Mouse (Mus musculus) neural tube, embryonic 14.5 days (tissue): ENCODE results near the gene Cldn13. TPM values are rescaled to one million over a fixed set of nuclear protein-coding genes. Genes with fewer than 3 reads are reported as not detected.
"Not testable (repeated sequence)": the region's sequence is repeated elsewhere in the genome, so short reads cannot be mapped to it uniquely, and the experiment has no call there.

Experiments used
- ATAC-seq: fragments of 200-750 bp; cut with Nextera tagmentation; 2 replicates; pipeline ENCODE4 v1.8.0; 2017; ENCODE audit warnings: low read depth, mild to moderate bottlenecking, moderate TSS enrichment, moderate library complexity
- H3K27ac ChIP-seq: fragments of 300-500 bp; sonication (generic); 2 replicates; pipeline ENCODE4 v1.5.1; 2014; ENCODE audit warnings: low read depth, mild to moderate bottlenecking, control low read depth, low read length, moderate library complexity, mixed read lengths
- H3K27me3 ChIP-seq: fragments of 300-500 bp; sonication (generic); 2 replicates; pipeline ENCODE4 v1.6.1; 2014; ENCODE audit warnings: low read length; ENCODE audit not compliant: control insufficient read depth, insufficient read depth
- H3K36me3 ChIP-seq: fragments of 300-500 bp; sonication (generic); 2 replicates; pipeline ENCODE4 v1.6.1; 2014; ENCODE audit warnings: low read length, mixed read lengths; ENCODE audit not compliant: control insufficient read depth, insufficient read depth
- H3K4me1 ChIP-seq: fragments of 300-500 bp; sonication (generic); 2 replicates; pipeline ENCODE4 v1.6.1; 2014; ENCODE audit warnings: low read length; ENCODE audit not compliant: control insufficient read depth, insufficient read depth
- H3K4me2 ChIP-seq: fragments of 300-500 bp; sonication (generic); 2 replicates; pipeline ENCODE4 v1.6.1; 2014; ENCODE audit warnings: mild to moderate bottlenecking, low read depth, low read length, control low read depth
- H3K4me3 ChIP-seq: fragments of 300-500 bp; sonication (generic); 2 replicates; pipeline ENCODE4 v1.5.1; 2014; ENCODE audit warnings: low read depth, low read length, control low read depth, mixed read lengths
- H3K9ac ChIP-seq: fragments of 300-500 bp; sonication (generic); replicated peaks from 2 replicates; pipeline ENCODE4 v1.6.1; 2014; ENCODE audit warnings: low read depth, mild to moderate bottlenecking, control low read depth, low read length, mixed read lengths
- H3K9me3 ChIP-seq: fragments of 300-500 bp; sonication (generic); 2 replicates; pipeline ENCODE4 v1.6.1; 2016; ENCODE audit warnings: low read length; ENCODE audit not compliant: control insufficient read depth
- WGBS: fragments of 180-500 bp; shearing (Covaris S2); extraction: QIAGEN DNeasy Blood & Tissue Kit; methylation state at CpG from one replicate; pipeline ENCODE4 v1.1.7; 2014; 5-methylcytosine and 5-hydroxymethylcytosine counted together
- polyA plus RNA-seq: library from polyadenylated mRNA; unstranded; fragments of >200 nt; fragmentation: Nextera tagmentation; extraction: Ambion mirVana; gene quantifications from 2 replicates; pipeline ENCODE4 v1.2.1, GENCODE M21; 2014

The Cldn13 gene
- polyA plus RNA-seq, 1 experiment from 2014 or later = 0.32 TPM

- ATAC-seq = no peak
- 61% methylated on average over 5 of the region's 5 CpGs for WGBS
- Histone ChIP-seq H3K4me3 (no peak overlapping the region), H3K9ac (no peak overlapping the region), H3K27ac (no peak overlapping the region), H3K27me3 (peaks cover 17% of the 10 kb centered on the region), H3K36me3 (no peaks in the 10 kb centered on the region), H3K9me3 (no peaks in the 10 kb centered on the region), H3K4me2 (no peak overlapping the region), H3K4me1 (no peaks in the 10 kb centered on the region)
These were observed 32.2 kb upstream of the Cldn13 start for GRCm38 (mm10) chr5:134947420-134948084.

GRCm38 (mm10) chr5:134946857-134947255 lies 31.5 kb upstream of the Cldn13 start, which contains the start of gene Cldn4:
Cldn4 (minus strand) TSS chr5:134946934.
- Histone ChIP-seq H3K36me3 (no peaks in the 10 kb centered on the region), H3K27me3 (peaks cover 17% of the 10 kb centered on the region), H3K4me2 (no peak within 1 kb of the TSS), H3K27ac (no peak within 1 kb of the TSS), H3K9ac (no peak within 1 kb of the TSS), H3K4me3 (no peak within 1 kb of the TSS), H3K9me3 (no peaks in the 10 kb centered on the region), H3K4me1 (no peaks in the 10 kb centered on the region)
- no peak for ATAC-seq
- WGBS = 8% methylated on average over 11 of the region's 11 CpGs

- no peak overlapping the region for H3K4me3 ChIP-seq
- 14% methylated on average over 43 of the region's 43 CpGs for WGBS
- H3K27ac ChIP-seq = no peak overlapping the region
- H3K36me3 ChIP-seq = no peaks in the 10 kb centered on the region
- H3K9me3 ChIP-seq = no peaks in the 10 kb centered on the region
- no peak overlapping the region for H3K9ac ChIP-seq
- no peak for ATAC-seq
- no peak overlapping the region for H3K4me2 ChIP-seq
- H3K4me1 ChIP-seq = no peaks in the 10 kb centered on the region
- H3K27me3 ChIP-seq = peaks cover 17% of the 10 kb centered on the region
These were observed 30.9 kb upstream of the Cldn13 start for GRCm38 (mm10) chr5:134946063-134946856.

DNA sequence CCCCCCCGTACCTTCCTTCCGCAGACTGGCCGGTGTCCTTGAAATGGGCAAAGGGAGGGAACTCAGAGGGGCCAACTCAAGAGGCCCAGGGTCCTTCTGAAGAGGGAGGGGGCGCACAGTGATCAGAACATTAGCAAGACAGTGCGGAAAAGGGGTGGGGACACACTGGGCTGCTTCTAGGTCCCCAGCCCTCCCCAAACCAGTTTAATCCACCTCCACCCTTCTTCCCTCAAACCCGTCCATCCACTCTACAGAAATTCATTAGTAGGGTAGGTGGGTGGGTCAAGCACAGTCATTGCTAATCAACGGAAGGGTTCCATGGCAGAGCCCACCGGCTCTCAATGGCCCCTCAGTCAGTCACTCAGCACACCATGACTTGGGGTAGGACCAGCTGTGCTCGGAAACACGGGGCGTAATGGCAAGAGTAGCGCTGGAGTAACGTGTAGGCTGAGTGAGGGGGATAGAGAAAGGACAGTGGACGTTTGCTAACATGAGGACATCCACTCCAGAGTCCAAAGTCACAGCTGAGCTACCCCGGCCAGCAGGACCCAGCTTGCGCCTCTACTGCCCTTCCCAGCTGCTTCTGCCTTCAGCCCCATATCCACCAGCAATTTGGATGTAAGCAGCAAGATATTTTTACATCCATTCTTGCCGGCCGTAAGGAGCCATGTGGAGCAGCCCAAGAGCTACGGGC lies 30.1 kb upstream of the Cldn13 start:
- no peak for ATAC-seq
- Histone ChIP-seq H3K4me3 (no peak overlapping the region), H3K36me3 (no peaks in the 10 kb centered on the region), H3K27ac (no peak overlapping the region), H3K9ac (no peak overlapping the region), H3K9me3 (no peaks in the 10 kb centered on the region), H3K27me3 (peaks cover 17% of the 10 kb centered on the region), H3K4me2 (no peak overlapping the region), H3K4me1 (no peaks in the 10 kb centered on the region)
- WGBS = 47% methylated on average over 19 of the region's 19 CpGs

- H3K4me1 ChIP-seq = no peaks in the 10 kb centered on the region
- no peak overlapping the region for H3K27ac ChIP-seq
- H3K9me3 ChIP-seq = no peaks in the 10 kb centered on the region
- 77% methylated on average over 5 of the region's 5 CpGs for WGBS
- no peak for ATAC-seq
- H3K4me2 ChIP-seq = no peak overlapping the region
- no peak overlapping the region for H3K9ac ChIP-seq
- peaks cover 17% of the 10 kb centered on the region for H3K27me3 ChIP-seq
- no peaks in the 10 kb centered on the region for H3K36me3 ChIP-seq
- no peak overlapping the region for H3K4me3 ChIP-seq
These were observed 28.9 kb upstream of the Cldn13 start for GRCm38 (mm10) chr5:134944179-134944578.

DNA sequence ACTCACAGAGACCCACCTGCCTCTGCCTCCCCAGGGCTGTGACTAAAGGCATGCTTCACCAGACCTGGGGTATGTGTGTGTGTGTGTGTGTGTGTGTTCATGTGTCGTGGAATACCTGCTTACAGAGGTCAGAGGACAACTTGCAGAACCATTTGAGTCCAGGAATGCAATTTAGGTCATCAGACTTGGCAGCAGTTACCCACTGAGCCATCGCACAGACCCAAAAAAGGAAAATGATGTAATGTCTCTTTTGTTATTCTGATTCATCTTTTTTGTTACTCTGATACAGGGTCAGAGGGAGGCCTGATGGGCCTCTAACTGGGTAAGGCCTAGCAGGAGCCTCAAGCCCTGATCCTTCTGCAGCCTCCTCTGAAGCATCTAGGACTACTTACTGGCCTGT lies 27.4 kb upstream of the Cldn13 start:
- Histone ChIP-seq H3K27ac (no peak overlapping the region), H3K4me1 (no peaks in the 10 kb centered on the region), H3K4me2 (no peak overlapping the region), H3K4me3 (no peak overlapping the region), H3K27me3 (peaks cover 17% of the 10 kb centered on the region), H3K9ac (no peak overlapping the region), H3K36me3 (no peaks in the 10 kb centered on the region), H3K9me3 (no peaks in the 10 kb centered on the region)
- no peak for ATAC-seq
- 84% methylated on average over 2 of the region's 2 CpGs for WGBS

GRCm38 (mm10) chr5:134941472-134942209 lies 26.3 kb upstream of the Cldn13 start:
- no peak for ATAC-seq

GRCm38 (mm10) chr5:134939554-134939953 lies 24.2 kb upstream of the Cldn13 start:
- not testable (repeated sequence) for H3K4me1 ChIP-seq, ATAC-seq, H3K27ac ChIP-seq, H3K36me3 ChIP-seq, H3K9ac ChIP-seq, H3K4me3 ChIP-seq, H3K9me3 ChIP-seq, H3K27me3 ChIP-seq, H3K4me2 ChIP-seq
- WGBS = 100% methylated on average over 2 of the region's 7 CpGs

More at GRCm38 (mm10) chr5:134941472-134942209, 26.3 kb upstream of the Cldn13 start:
- Histone ChIP-seq H3K36me3 (no peaks in the 10 kb centered on the region), H3K27me3 (peaks cover 9% of the 10 kb centered on the region), H3K4me1 (no peaks in the 10 kb centered on the region), H3K27ac (no peak overlapping the region), H3K4me3 (no peak overlapping the region), H3K4me2 (no peak overlapping the region), H3K9ac (no peak overlapping the region), H3K9me3 (no peaks in the 10 kb centered on the region)
- 81% methylated on average over 14 of the region's 14 CpGs for WGBS
